Mouse (Mus musculus) heart, adult 11 months (tissue): ENCODE results near the gene Ctnnbl1.

Experiments used
- DNase-seq: peaks from one replicate; pipeline ENCODE4 v3.0.0; 2022

Gene Ctnnbl1

GRCm38 (mm10) chr2:157736854-157737850 is at the start of gene Ctnnbl1:
TSS of gene Ctnnbl1 (plus strand) at chr2:157737401.
- DNase-seq = peak; percentile 100

- no peak for DNase-seq
These were observed 49.7 kb upstream of the Ctnnbl1 start for GRCm38 (mm10) chr2:157687506-157687905.

- DNase-seq = no peak
These were observed 45.7 kb upstream of the Ctnnbl1 start for GRCm38 (mm10) chr2:157691266-157692105.

GRCm38 (mm10) chr2:157692365-157692932 is 44.8 kb upstream of the Ctnnbl1 start:
- no peak for DNase-seq

- DNase-seq = no peak
These were observed 43.6 kb upstream of the Ctnnbl1 start for GRCm38 (mm10) chr2:157693576-157693975.

- no peak for DNase-seq
These were observed 40.9 kb upstream of the Ctnnbl1 start for GRCm38 (mm10) chr2:157696297-157696731.

- no peak for DNase-seq
These were observed 34.0 kb upstream of the Ctnnbl1 start for GRCm38 (mm10) chr2:157703155-157703554.

- no peak for DNase-seq
These were observed 32.0 kb upstream of the Ctnnbl1 start for GRCm38 (mm10) chr2:157704991-157705776.

- DNase-seq = no peak
These were observed 31.4 kb upstream of the Ctnnbl1 start for GRCm38 (mm10) chr2:157705777-157706158.

- no peak for DNase-seq
These were observed 29.8 kb upstream of the Ctnnbl1 start for GRCm38 (mm10) chr2:157707191-157707923.

- no peak for DNase-seq
These were observed 24.5 kb upstream of the Ctnnbl1 start for GRCm38 (mm10) chr2:157712677-157713076.

- peak; percentile 88 for DNase-seq
These were observed 21.5 kb upstream of the Ctnnbl1 start for GRCm38 (mm10) chr2:157715586-157716191.

GRCm38 (mm10) chr2:157718441-157718840 is 18.8 kb upstream of the Ctnnbl1 start:
- no peak for DNase-seq

GRCm38 (mm10) chr2:157723883-157724573 is 13.2 kb upstream of the Ctnnbl1 start:
- DNase-seq = no peak

GRCm38 (mm10) chr2:157724574-157724914 is 12.7 kb upstream of the Ctnnbl1 start:
- no peak for DNase-seq

- no peak for DNase-seq
These were observed 7.4 kb downstream of the Ctnnbl1 start for GRCm38 (mm10) chr2:157744619-157745018.

- no peak for DNase-seq
These were observed 8.5 kb downstream of the Ctnnbl1 start for GRCm38 (mm10) chr2:157745735-157746134.

GRCm38 (mm10) chr2:157746558-157746957 is 9.4 kb downstream of the Ctnnbl1 start:
- no peak for DNase-seq

- DNase-seq = no peak
These were observed 10.8 kb downstream of the Ctnnbl1 start for GRCm38 (mm10) chr2:157747989-157748388.

- DNase-seq = no peak
These were observed 13.3 kb downstream of the Ctnnbl1 start for GRCm38 (mm10) chr2:157750481-157750880.
